Mouse (Mus musculus) embryonic facial prominence, embryonic 14.5 days (tissue): ENCODE results near the gene Gm28035. TPM values are rescaled to one million over a fixed set of nuclear protein-coding genes. Genes with fewer than 3 reads are reported as not detected.

Experiments
- ATAC-seq: fragments of 200-750 bp; cut with Nextera tagmentation; 2 replicates; pipeline ENCODE4 v1.8.0; 2017; ENCODE audit warnings: low read depth, moderate number of reproducible peaks, moderate TSS enrichment
- DNase-seq: peaks from one replicate; pipeline ENCODE4 v3.0.0-alpha.2; 2015; ENCODE audit warnings: low spot score
- H3K27ac ChIP-seq: fragments of 300-500 bp; sonication (generic); replicated peaks from 2 replicates; pipeline ENCODE4 v1.5.1; 2014; ENCODE audit warnings: low read depth, mild to moderate bottlenecking, low read length, moderate library complexity
- H3K27me3 ChIP-seq: fragments of 300-500 bp; sonication (generic); replicated peaks from 2 replicates; pipeline ENCODE4 v1.6.1; 2014; ENCODE audit warnings: low read length; ENCODE audit not compliant: control insufficient read depth, insufficient read depth
- H3K36me3 ChIP-seq: fragments of 300-500 bp; sonication (generic); 2 replicates; pipeline ENCODE4 v1.6.1; 2014; ENCODE audit warnings: low read length, mixed read lengths; ENCODE audit not compliant: control insufficient read depth, insufficient read depth
- H3K4me1 ChIP-seq: fragments of 300-500 bp; sonication (generic); 2 replicates; pipeline ENCODE4 v1.6.1; 2014; ENCODE audit warnings: antibody characterized with exemption, low read length; ENCODE audit not compliant: control insufficient read depth, insufficient read depth
- H3K4me2 ChIP-seq: fragments of 300-500 bp; sonication (generic); 2 replicates; pipeline ENCODE4 v1.6.1; 2014; ENCODE audit warnings: low read depth, mild to moderate bottlenecking, low read length, moderate library complexity, mixed read lengths
- H3K4me3 ChIP-seq: fragments of 300-500 bp; sonication (generic); 2 replicates; pipeline ENCODE4 v1.5.1; 2014; ENCODE audit warnings: low read depth, mild to moderate bottlenecking, low read length
- H3K9ac ChIP-seq: fragments of 300-500 bp; sonication (generic); 2 replicates; pipeline ENCODE4 v1.6.1; 2014; ENCODE audit warnings: low read depth, mild to moderate bottlenecking, low read length, moderate library complexity, mixed read lengths
- H3K9me3 ChIP-seq: fragments of 300-500 bp; sonication (generic); 2 replicates; pipeline ENCODE4 v1.6.1; 2016; ENCODE audit warnings: low read length; ENCODE audit not compliant: control insufficient read depth
- WGBS: fragments of 180-500 bp; shearing (Covaris S2); extraction: QIAGEN DNeasy Blood & Tissue Kit; methylation state at CpG from one replicate; pipeline ENCODE4 v1.1.7; 2014; 5-methylcytosine and 5-hydroxymethylcytosine counted together
- polyA plus RNA-seq: library from polyadenylated mRNA; unstranded; fragments of >200 nt; fragmentation: Nextera tagmentation; extraction: Ambion mirVana; gene quantifications from 2 replicates; pipeline ENCODE4 v1.2.1, GENCODE M21; 2014

Gm28035 gene
- polyA plus RNA-seq, 1 experiment from 2014 or later = 0.06 TPM

GRCm38 (mm10) chr2:30253809-30254208 lies 13.4 kb downstream of the Gm28035 start:
- Histone ChIP-seq H3K27ac (no peak overlapping the region), H3K9me3 (no peaks in the 10 kb centered on the region), H3K27me3 (no peaks in the 10 kb centered on the region), H3K4me2 (no peak overlapping the region), H3K4me3 (no peak overlapping the region), H3K4me1 (no peaks in the 10 kb centered on the region), H3K36me3 (peaks cover 64% of the 10 kb centered on the region), H3K9ac (no peak overlapping the region)
- ATAC-seq (no peak), DNase-seq (no peak)
- WGBS = 80% methylated on average over 5 of the region's 5 CpGs

- Histone ChIP-seq H3K27ac (no peak overlapping the region), H3K4me2 (no peak overlapping the region), H3K9me3 (no peaks in the 10 kb centered on the region), H3K27me3 (no peaks in the 10 kb centered on the region), H3K4me3 (no peak overlapping the region), H3K9ac (no peak overlapping the region), H3K36me3 (peaks cover 67% of the 10 kb centered on the region), H3K4me1 (no peaks in the 10 kb centered on the region)
- DNase-seq (no peak), ATAC-seq (no peak)
- 96% methylated on average over 41 of the region's 42 CpGs for WGBS
Measured at GRCm38 (mm10) chr2:30255631-30256395, 15.4 kb downstream of the Gm28035 start.

- no peak overlapping the region for H3K27ac ChIP-seq
- WGBS = 94% methylated on average over 29 of the region's 30 CpGs
- DNase-seq = no peak
- H3K9ac ChIP-seq = no peak overlapping the region
- no peaks in the 10 kb centered on the region for H3K4me1 ChIP-seq
- ATAC-seq = no peak
- peaks cover 77% of the 10 kb centered on the region for H3K36me3 ChIP-seq
- no peak overlapping the region for H3K4me2 ChIP-seq
- H3K4me3 ChIP-seq = no peak overlapping the region
- no peaks in the 10 kb centered on the region for H3K9me3 ChIP-seq
- no peaks in the 10 kb centered on the region for H3K27me3 ChIP-seq
Measured at GRCm38 (mm10) chr2:30256616-30257350, 16.4 kb downstream of the Gm28035 start.

- no peak overlapping the region for H3K27ac ChIP-seq
- no peak overlapping the region for H3K4me2 ChIP-seq
- 82% methylated on average over 7 of the region's 7 CpGs for WGBS
- no peak for ATAC-seq
- peaks cover 87% of the 10 kb centered on the region for H3K36me3 ChIP-seq
- H3K9ac ChIP-seq = no peak overlapping the region
- no peaks in the 10 kb centered on the region for H3K27me3 ChIP-seq
- no peaks in the 10 kb centered on the region for H3K4me1 ChIP-seq
- no peak overlapping the region for H3K4me3 ChIP-seq
- DNase-seq = no peak
- H3K9me3 ChIP-seq = no peaks in the 10 kb centered on the region
Measured at GRCm38 (mm10) chr2:30257699-30258460, 17.5 kb downstream of the Gm28035 start.

GRCm38 (mm10) chr2:30258600-30258999 lies 18.2 kb downstream of the Gm28035 start:
- Histone ChIP-seq H3K4me2 (no peak overlapping the region), H3K4me3 (no peak overlapping the region), H3K27ac (no peak overlapping the region), H3K9me3 (no peaks in the 10 kb centered on the region), H3K36me3 (peaks cover 87% of the 10 kb centered on the region), H3K9ac (no peak overlapping the region), H3K4me1 (no peaks in the 10 kb centered on the region), H3K27me3 (no peaks in the 10 kb centered on the region)
- 78% methylated on average over 4 of the region's 4 CpGs for WGBS
- DNase-seq (peak; percentile 30), ATAC-seq (0 out of 2 replicates have a peak, but pooled peaks have one; percentile 11)

- DNase-seq (no peak), ATAC-seq (no peak)
- 90% methylated on average over 15 of the region's 15 CpGs for WGBS
- peaks cover 92% of the 10 kb centered on the region for H3K36me3 ChIP-seq
- no peak overlapping the region for H3K4me3 ChIP-seq
- no peaks in the 10 kb centered on the region for H3K27me3 ChIP-seq
- H3K4me1 ChIP-seq = 0 out of 2 replicates have a peak, but pooled peaks cover 1% of the 10 kb centered on the region
- no peak overlapping the region for H3K27ac ChIP-seq
- no peak overlapping the region for H3K4me2 ChIP-seq
- H3K9me3 ChIP-seq = no peaks in the 10 kb centered on the region
- H3K9ac ChIP-seq = no peak overlapping the region
Measured at GRCm38 (mm10) chr2:30259131-30260064, 19.0 kb downstream of the Gm28035 start.

- H3K4me3 ChIP-seq = no peak overlapping the region
- no peak overlapping the region for H3K4me2 ChIP-seq
- H3K27ac ChIP-seq = no peak overlapping the region
- no peak for ATAC-seq
- 84% methylated on average over 4 of the region's 4 CpGs for WGBS
- DNase-seq = no peak
- no peaks in the 10 kb centered on the region for H3K9me3 ChIP-seq
- peaks cover 19% of the 10 kb centered on the region for H3K4me1 ChIP-seq
- no peaks in the 10 kb centered on the region for H3K27me3 ChIP-seq
- no peak overlapping the region for H3K9ac ChIP-seq
- H3K36me3 ChIP-seq = peaks cover 78% of the 10 kb centered on the region
Measured at GRCm38 (mm10) chr2:30261064-30261736, 20.8 kb downstream of the Gm28035 start.
